Mouse (Mus musculus) cerebellum, adult 11-12 months (tissue): ENCODE measurements around the gene Stx5a.

Experiments used
- DNase-seq: peaks from one replicate; pipeline ENCODE4 v3.0.0; 2022

The Stx5a gene

GRCm38 (mm10) chr19:8741243-8741869 lies at the start of gene Stx5a:
Gene Stx5a (plus strand): TSS chr19:8741413.
- DNase-seq: peak; percentile 97

GRCm38 (mm10) chr19:8691871-8692539 lies 49.2 kb upstream of the Stx5a start:
- DNase-seq: no peak

GRCm38 (mm10) chr19:8692740-8693139 lies 48.5 kb upstream of the Stx5a start:
- DNase-seq: no peak

- DNase-seq: no peak
These were observed 45.9 kb upstream of the Stx5a start for GRCm38 (mm10) chr19:8695330-8695729.

- DNase-seq: no peak
These were observed 41.6 kb upstream of the Stx5a start for GRCm38 (mm10) chr19:8699652-8700051.

- no peak for DNase-seq
These were observed 38.8 kb upstream of the Stx5a start for GRCm38 (mm10) chr19:8702458-8702857.

GRCm38 (mm10) chr19:8703571-8703970 lies 37.6 kb upstream of the Stx5a start:
- no peak for DNase-seq

- DNase-seq: no peak
These were observed 36.0 kb upstream of the Stx5a start for GRCm38 (mm10) chr19:8705026-8705708.

GRCm38 (mm10) chr19:8706132-8706667 lies 35.0 kb upstream of the Stx5a start:
- no peak for DNase-seq

GRCm38 (mm10) chr19:8706930-8707329 lies 34.3 kb upstream of the Stx5a start:
- DNase-seq: no peak

GRCm38 (mm10) chr19:8708954-8709353 lies 32.3 kb upstream of the Stx5a start:
- DNase-seq: no peak

GRCm38 (mm10) chr19:8710057-8710456 lies 31.2 kb upstream of the Stx5a start:
- no peak for DNase-seq

GRCm38 (mm10) chr19:8711506-8711905 lies 29.7 kb upstream of the Stx5a start:
- DNase-seq: no peak

- no peak for DNase-seq
These were observed 29.0 kb upstream of the Stx5a start for GRCm38 (mm10) chr19:8711949-8712869.

- DNase-seq: peak; percentile 59
These were observed 28.3 kb upstream of the Stx5a start for GRCm38 (mm10) chr19:8712870-8713305.

- peak; percentile 88 for DNase-seq
These were observed 27.8 kb upstream of the Stx5a start for GRCm38 (mm10) chr19:8713306-8713996.

GRCm38 (mm10) chr19:8713997-8714652 lies 27.1 kb upstream of the Stx5a start:
- no peak for DNase-seq

GRCm38 (mm10) chr19:8714653-8715481 lies 26.3 kb upstream of the Stx5a start:
- DNase-seq: no peak

GRCm38 (mm10) chr19:8715868-8716766 lies 25.1 kb upstream of the Stx5a start:
- DNase-seq: no peak
